Mouse (Mus musculus) cerebellum, postnatal 36 days (tissue): ENCODE data around the gene 4833439L19Rik.
A peak's percentile ranks its signal among the peaks of the same experiment; 100 is the strongest.

Source experiments
- DNase-seq, 2 experiments: peaks; one replicate each; pipeline ENCODE4 v3.0.0; 2021 to 2022; ENCODE audit warnings: mixed read lengths in 2 of 2

Gene 4833439L19Rik

GRCm38 (mm10) chr13:54505920-54506319 lies 59.3 kb downstream of the 4833439L19Rik start:
- no peak for DNase-seq

- DNase-seq: no peak
Observed at GRCm38 (mm10) chr13:54504611-54505260, 60.5 kb downstream of the 4833439L19Rik start.

DNA sequence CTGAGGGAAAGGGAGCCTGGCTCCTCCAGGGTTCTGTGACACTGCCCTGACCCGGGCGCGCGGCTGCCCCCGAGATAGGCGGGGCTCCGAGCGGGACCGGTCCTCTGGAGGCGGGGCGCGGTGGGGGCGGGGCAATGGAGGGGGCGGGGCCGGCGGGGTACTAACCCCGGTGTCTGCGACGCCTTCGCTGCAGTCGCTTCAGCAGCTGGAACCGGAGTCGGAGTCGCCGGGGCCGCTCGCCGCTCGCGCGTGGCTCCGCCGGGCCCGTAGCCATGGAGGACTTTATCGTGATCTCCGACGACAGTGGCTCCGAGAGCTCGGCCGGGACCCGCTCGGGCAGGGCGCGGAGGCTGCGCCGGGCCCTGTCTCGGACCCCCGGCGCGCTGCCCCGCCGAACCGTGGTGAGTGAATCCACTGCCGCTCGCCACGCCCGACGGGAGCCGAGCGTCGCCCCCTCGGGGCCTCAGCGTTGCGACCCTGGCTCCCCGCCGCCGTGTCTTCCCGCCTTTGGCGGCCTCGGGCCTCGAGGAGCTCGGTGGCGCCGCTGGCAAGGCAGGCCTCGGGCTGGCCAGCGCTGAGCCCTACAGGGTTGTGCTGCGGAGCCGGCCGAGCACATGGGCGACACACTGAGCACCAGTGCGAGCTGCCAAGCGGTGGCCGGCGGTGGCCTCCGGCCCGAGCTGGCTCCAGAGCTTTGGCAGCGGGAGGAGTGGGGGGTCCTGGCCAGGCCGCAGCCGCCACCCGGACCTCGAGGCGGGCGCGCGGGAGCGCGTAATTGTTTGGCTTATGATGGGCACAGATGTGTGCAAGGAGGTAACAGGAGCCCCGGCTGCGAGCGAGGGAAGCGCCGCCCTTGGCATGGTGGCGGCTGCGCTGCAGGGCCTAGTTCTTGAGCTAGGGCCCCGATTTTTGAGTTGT lies 61.4 kb downstream of the 4833439L19Rik start, which contains the start of gene Simc1:
TSS of gene Simc1 (plus strand) at position 176 of the 918 bp plus-strand sequence.
- peak; percentile 63 to 66 for DNase-seq

DNA sequence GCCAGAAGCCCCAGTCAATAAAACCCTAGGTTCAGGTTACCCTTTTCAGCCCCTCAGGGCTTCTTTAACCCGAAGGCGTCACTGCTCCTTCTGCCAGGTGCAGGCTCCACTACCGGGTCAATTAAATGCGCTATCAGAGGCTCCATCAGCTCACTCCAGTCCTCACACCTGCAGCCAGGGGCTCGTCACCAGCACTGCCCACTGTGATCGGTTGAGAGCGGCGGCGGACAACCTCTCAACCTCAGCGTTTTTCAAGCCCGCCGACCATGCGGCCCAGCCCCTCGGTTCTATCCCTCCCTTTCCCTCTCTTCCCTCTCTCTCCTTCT lies 62.0 kb downstream of the 4833439L19Rik start:
- DNase-seq: no peak

GRCm38 (mm10) chr13:54501957-54502690 lies 63.1 kb downstream of the 4833439L19Rik start:
- DNase-seq: no peak

DNA sequence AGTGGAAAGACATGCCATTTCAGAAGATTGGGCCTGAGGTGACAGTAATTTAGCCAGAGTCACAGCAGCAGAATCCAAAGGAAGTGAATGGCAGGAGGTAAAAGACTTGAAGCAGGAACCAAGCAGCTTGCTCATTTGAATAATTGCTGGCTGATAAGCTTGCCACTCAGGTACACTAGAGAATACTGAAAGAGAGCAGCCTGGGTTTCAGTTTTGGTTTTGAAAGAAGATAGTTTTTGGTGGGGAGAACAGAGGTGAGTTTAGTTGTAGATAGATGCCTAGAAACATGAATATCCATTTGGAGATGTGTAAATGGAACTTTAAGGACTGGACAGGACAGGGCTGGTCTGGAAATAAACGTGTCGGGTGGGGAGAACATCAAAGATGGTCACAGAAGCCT lies 63.9 kb downstream of the 4833439L19Rik start:
- no peak for DNase-seq
